Mouse (Mus musculus) spleen, embryonic (tissue): ENCODE results near the gene Lce1k.
"Not testable (repeated sequence)": the region's sequence is repeated elsewhere in the genome, so short reads cannot be mapped to it uniquely, and the experiment has no call there.

Experiments
- CTCF ChIA-PET: fragments of 350-600 bp; sonication (Branson Sonifier 250); formaldehyde crosslinking; loops from one replicate; lab custom pipeline; 2022; lab: Charles Lee

Gene Lce1k

DNA sequence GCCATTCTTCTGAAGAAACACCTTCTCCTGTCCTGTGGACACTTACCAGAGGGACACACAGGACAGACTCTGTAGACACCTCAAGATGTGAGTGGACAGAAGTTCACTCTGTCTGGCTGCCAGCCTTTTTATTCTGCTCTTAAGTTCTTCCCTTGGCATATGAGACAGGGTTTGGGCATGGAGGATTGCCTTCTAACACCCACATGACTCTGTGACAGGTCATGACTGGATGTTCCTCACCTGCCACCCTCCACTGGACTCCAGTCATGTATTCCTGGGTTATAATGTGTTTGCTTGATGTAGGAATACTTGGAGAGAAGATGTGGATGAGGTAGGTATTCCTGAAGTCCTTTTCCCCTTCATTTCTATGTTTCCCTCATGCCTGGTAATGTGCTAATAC lies at the start of gene Lce1k:
Gene Lce1k, minus strand, starts transcription at position 101 of the 400 bp plus-strand sequence.
- CTCF ChIA-PET = no interaction called here

DNA sequence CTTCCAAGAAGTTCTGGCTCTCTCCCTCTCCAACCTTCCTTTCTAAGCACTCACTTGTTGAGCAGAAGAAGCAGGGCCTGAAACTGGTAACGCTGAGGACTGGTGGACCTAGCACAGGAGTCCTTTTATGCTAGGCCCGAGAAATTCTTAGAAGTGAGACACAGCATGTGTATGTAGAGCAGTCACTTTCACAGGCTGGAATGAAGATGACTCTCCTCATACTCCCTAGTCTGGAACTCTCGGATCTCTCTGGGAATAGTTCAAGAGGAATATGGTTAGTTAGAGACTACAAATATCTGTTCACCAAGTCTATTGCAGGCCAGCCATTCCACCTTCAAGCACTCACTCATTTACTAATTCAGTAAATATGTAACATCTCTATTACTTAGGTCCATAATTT lies 43.5 kb upstream of the Lce1k start, which contains the start of gene Lce1l:
Gene Lce1l, minus strand, starts transcription at position 101 of the 400 bp plus-strand sequence.
- CTCF ChIA-PET = no interaction called here

DNA sequence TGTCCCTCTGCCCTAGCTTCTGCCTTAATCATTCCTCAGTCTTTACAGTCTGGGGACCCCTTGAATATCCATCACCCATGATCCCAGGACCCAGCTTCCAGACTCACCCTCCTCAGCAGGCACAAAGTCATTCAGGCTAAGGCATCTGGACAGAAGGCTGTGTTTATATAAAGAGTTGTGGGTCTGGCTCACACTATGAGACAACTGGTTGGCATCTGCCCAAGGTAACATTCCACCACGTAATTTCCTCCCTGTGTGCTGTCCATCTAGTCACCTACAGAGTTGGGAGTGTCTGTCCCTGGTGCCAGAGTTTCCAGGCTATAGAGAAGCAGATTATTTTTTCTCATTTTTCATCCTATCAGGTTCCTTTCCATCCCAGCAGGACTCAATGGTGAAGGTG lies 19.4 kb upstream of the Lce1k start, which contains the start of gene Kprp:
Gene Kprp, minus strand, starts transcription at position 140 of the 400 bp plus-strand sequence.
- CTCF ChIA-PET = no interaction called here

DNA sequence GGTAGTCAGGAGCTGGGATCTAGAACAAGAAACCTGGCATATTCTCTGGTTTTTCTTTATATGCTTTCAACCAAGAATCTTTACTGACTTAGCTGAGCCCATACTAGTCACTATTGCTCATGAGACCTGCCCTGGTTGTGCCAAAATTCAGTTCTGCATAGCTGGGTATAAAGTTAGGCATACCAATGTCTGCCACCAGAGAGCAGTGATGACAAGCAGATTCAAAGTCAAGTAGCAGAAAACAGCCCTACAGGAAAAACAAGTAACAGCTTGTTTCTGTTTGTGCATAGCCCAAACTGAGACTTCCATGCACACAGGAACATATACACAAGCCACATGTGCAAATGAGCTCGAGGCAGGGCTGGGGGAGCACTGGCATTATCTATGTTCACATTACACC lies 18.1 kb upstream of the Lce1k start:
- CTCF ChIA-PET = no interaction called here

DNA sequence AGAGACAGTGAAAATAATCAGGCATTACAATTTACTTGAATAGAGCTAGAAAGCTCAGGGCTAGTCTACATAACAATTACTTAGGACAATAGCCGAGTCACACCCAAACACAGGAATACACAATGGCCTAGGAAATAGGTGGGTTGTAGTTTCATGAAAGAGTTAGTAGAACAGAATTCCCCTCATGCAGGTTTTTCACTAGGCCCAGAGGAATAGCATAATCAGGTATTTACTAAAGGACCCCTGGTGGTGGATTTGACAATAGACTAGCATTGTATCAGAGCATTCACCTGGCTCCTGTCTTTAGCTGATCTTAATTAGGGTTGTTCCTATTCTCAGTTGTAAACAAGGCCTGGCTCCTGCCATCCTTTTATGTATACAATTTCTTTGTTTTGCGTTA lies 8.3 kb upstream of the Lce1k start:
- CTCF ChIA-PET = not testable (repeated sequence)

DNA sequence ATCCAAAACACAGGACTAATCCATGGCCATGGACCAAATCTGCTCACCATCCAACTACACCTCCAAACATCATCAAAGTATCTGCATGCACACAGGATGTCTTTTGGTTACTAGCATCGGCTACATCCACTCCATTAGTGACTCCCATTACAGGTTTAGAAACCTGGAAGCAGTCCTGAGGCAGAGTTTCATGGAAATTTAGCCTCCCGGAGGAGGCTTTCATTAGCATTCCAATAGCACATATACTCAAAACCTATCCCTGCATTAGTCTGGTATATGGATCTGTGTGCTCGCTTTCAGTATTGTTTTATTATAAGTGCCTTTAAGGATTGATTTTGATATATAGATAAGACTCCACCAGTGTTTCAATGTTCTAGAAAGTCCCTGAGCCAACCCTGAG lies 7.9 kb upstream of the Lce1k start:
- CTCF ChIA-PET = no interaction called here

DNA sequence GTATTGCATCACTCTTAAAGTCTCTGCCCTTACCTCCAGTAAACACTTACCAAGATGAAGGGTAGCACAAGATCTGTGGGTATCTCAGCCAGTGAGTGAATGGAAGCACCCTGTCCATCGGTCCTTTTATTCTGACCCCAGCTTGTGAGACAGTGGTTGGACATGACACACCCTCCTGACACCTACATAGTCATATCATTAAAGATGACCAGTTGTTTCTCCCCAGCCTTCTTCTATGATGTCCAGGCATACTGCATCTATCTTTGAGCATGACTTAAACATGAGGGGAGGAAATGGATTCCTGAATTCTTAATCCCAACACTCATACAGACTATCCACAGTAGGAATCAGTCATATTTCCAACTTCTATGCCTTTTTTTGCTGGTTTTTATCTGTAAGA lies 17.3 kb downstream of the Lce1k start, which contains the start of gene Lce1j:
Gene Lce1j, minus strand, starts transcription at position 101 of the 400 bp plus-strand sequence.
- CTCF ChIA-PET = no interaction called here

DNA sequence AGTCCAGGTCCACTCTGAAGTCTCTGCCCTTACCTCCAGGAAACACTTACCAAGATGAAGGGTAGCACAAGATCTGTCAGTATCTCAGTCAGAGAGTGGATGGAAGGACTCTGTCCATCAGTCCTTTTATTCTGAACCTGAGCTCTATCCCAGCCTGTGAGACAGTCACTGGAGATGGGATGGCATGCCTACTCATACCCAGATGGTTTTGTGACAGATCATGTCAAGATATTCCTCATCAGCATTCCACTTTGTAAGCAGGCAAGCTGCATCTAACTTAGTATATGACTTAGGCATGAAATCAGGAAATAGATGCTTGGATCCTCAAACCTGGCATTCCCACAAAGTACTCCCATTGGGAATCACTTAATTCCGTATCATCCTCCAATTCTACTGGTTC lies 28.9 kb downstream of the Lce1k start, which contains the start of gene Lce1i:
Gene Lce1i, minus strand, starts transcription at position 101 of the 400 bp plus-strand sequence.
- CTCF ChIA-PET = no interaction called here

DNA sequence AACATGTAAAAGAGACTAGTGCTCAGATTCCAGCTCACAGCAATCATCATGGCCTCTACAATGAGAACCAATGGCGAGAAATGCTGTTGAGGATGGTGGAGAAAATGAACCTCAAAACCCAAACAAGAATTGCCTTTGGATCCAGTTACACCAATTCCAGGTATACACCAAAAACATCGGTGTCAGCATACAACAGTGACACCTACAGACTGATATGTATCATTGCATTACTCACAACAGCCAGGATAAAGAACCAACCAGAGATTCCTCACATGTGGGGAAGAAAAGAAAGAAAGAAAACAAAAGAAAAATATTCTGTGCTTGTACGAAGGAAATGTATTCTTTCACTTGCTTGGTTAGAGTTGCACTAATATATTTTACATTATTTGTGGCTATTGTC lies 36.1 kb downstream of the Lce1k start:
- CTCF ChIA-PET = no interaction called here

DNA sequence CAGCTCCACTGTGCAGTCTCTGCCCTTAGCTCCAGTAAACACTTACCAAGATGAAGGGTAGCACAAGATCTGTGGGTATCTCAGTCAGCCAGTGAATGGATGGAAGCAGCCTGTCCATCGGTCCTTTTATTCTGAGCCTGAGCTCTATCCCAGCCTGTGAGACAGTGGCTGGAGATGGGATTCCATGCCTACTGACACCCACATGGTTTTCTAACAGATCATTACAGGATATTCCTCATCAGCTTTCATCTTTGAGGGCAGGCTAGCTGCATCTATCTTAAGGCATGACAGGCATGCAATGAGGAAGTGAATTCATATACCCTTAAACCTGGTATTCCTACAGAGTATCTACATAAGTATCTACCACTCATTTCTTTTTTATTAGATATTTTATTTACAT lies 42.7 kb downstream of the Lce1k start, which contains the start of gene Lce1h:
Gene Lce1h, minus strand, starts transcription at position 101 of the 400 bp plus-strand sequence.
- CTCF ChIA-PET = no interaction called here
